Mouse (Mus musculus): ENCODE results near the gene Tma7.

GRCm38 (mm10) chr9:109096856-109097255, 14.5 kb upstream of the Tma7 start:
- TF ChIP-seq POLR2A (IDR thresholded peaks at IDR 0.05; ENCODE audit: borderline replicate concordance, extremely low read depth, insufficient read depth, insufficient read length, poor library complexity, severe bottlenecking) (no peak), CTCF (IDR thresholded peaks at IDR 0.05; ENCODE audit: borderline replicate concordance, extremely low read depth, insufficient read depth, insufficient read length) (no peak)
